Mouse (Mus musculus) ES-Bruce4 (cell line): Measurements from ENCODE around the gene Svip.

Experiments
- CTCF ChIP-seq: IDR thresholded peaks from one replicate; pipeline ENCODE4 v1.8.1; 2011; ENCODE audit warnings: low read depth, low read length
- EP300 ChIP-seq: IDR thresholded peaks from 2 replicates; pipeline ENCODE4 v1.6.1; 2011; ENCODE audit warnings: low read depth, low read length; ENCODE audit not compliant: insufficient read depth
- POLR2A ChIP-seq: IDR thresholded peaks from one replicate; pipeline ENCODE4 v1.8.1; 2011; ENCODE audit warnings: low read length; ENCODE audit not compliant: insufficient read depth

DNA sequence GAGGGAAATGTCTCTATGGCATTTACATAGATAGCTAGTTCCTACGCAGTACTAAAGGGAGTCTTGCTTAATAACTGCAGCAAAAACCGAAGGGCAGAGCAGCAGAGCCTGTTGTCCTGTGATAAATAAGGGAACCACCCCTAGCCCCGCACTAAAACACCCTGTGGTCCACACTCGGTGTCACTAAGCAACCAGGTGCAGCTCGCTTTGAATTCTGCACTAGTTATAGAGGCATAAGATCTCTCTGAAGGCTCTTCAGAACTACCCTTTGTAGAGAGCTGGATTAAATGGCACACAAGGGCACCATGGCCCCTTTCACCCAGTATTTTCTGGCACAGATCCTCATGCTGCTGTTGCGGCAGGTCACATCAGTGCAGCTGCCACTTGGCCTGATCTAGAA, 30.6 kb downstream of the Svip start:
- TF ChIP-seq POLR2A (no peak), CTCF (no peak), EP300 (no peak)
